Mouse (Mus musculus) stomach, postnatal 0 days (tissue): ENCODE results near the gene Hdac11.

Source experiments
- CTCF ChIP-seq: IDR thresholded peaks from 2 replicates; pipeline ENCODE4 v1.5.1; 2016; ENCODE audit warnings: antibody characterized with exemption, low read depth, mild to moderate bottlenecking, moderate library complexity
- EP300 ChIP-seq: optimal IDR thresholded peaks from 2 replicates; pipeline ENCODE3; 2016; ENCODE audit warnings: antibody characterized with exemption

DNA sequence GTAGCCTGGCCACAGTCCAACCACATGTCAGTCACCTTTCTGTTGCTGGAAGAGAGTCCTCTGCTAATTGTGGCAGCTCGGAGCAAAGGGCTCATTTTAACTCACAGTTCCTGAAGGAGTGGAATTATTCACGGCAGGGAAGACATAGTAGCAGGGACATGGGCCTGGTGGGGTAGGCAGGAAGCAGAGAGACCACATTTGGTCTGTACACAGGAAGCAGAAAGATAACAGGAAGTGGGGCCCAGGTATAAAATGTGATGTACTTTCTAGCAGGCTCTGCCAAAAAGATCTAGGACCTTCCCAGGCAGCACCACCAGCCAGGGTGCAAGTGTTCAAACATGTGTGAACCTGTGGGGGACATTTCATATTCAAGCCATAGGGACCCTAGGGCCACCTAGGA, 15.9 kb downstream of the Hdac11 start:
- TF ChIP-seq CTCF (no peak), EP300 (no peak)
